Mouse (Mus musculus) B cell, adult 2 months (primary cell): Measurements from ENCODE around the gene Cpne2.

Experiments used
- DNase-seq, 2 experiments: peaks; one replicate each; pipeline ENCODE4 v3.0.0; 2022

Gene Cpne2

GRCm38 (mm10) chr8:94584238-94584817 lies 51.5 kb downstream of the Cpne2 start:
- peak; percentile 15 to 30 for DNase-seq

- DNase-seq: no peak
Observed at GRCm38 (mm10) chr8:94591691-94592090, 58.9 kb downstream of the Cpne2 start.

GRCm38 (mm10) chr8:94594211-94594610 lies 61.4 kb downstream of the Cpne2 start:
- no peak for DNase-seq

GRCm38 (mm10) chr8:94600478-94600877 lies 67.7 kb downstream of the Cpne2 start:
- no peak for DNase-seq

- DNase-seq: no peak
Observed at GRCm38 (mm10) chr8:94601034-94601606, 68.3 kb downstream of the Cpne2 start.

GRCm38 (mm10) chr8:94601607-94602385 lies 69.0 kb downstream of the Cpne2 start, which contains the start of the genes Rspry1 and Fam192a:
Gene Rspry1 (plus strand): TSS chr8:94601937.
Gene Fam192a (minus strand): TSS chr8:94601997.
- peak; percentile 98 to 99 for DNase-seq

- DNase-seq: peak; percentile 15 to 21
Observed at GRCm38 (mm10) chr8:94602471-94603131, 69.8 kb downstream of the Cpne2 start.

GRCm38 (mm10) chr8:94604030-94604429 lies 71.2 kb downstream of the Cpne2 start:
- DNase-seq: no peak

- DNase-seq: no peak
Observed at GRCm38 (mm10) chr8:94607064-94607463, 74.3 kb downstream of the Cpne2 start.
